Mouse (Mus musculus): ENCODE results near the gene Srsf12.

Srsf12 gene

GRCm38 (mm10) chr4:33250867-33251266, 42.1 kb downstream of the Srsf12 start:
- no peak for DNase-seq

DNA sequence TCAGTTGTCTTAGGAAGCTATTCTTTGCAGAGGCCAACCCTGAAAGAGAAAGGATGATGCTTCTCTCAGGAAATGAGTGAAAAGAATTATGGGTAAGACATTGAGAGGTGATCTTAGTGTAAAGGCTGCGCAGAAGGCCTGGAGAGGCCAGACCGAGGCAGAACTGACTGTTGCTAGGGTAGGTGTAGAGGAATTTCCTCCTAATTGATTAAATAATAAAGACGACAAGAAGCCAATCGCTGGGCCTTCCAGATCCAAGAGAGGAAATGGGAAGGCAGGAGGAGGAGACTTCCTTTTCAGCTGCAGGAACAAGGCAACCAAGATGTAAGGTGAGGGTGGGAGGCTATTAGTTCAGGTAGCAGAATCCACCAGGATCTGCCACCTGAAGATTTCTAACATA, 45.9 kb downstream of the Srsf12 start:
- DNase-seq: no peak

DNA sequence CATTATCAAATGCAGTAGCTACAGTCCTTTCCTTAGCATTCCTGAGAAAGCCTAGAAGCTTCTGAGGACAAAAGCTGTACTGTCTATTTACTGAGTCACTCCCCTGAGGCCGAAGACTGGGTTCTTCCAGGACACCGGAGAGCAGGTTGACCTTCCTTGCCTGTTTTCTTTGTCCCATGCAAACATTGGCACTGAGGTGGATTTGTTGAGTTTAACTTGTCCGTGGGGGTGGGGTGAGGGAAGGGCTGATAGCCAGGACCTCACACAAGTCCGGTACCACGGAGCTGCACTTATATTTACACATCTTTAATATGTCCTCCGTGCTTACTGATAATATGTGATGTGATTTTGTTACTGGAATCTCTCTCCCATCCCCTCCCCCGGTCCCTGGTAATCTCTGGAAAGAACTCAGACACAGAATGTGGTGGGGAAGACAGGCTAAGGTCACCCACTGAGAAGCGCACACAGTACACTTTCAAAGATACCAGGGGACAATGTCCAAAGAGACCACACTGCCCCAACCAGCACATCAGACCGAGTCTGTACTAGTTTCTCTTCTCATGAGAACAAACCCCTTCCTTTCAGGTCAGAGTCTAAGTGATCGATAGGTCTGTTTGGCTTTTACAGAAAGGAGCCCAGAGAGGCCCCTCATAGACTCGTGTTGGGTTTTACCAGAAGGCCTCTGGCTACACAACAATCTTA, 48.6 kb downstream of the Srsf12 start:
- DNase-seq: peak in 1 of 2 experiments; percentile 28

DNA sequence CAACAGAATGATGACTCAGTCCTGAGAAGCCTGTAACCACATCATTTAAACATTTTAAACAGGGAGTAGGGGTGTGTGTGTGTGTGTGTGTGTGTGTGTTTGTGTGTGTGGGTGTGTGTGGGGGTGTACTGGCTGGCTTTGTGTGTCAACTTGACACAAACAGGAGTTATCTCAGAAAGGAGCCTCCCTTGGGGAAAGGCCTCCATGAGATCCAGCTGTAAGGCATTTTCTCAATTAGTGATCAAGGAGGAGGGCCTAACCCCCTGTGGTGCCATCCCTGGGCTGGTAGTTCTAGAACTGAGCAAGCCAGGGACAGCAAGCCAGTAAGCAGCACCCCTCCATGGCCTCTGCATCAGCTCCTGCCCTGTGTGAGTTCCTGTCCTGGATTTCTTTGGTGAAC, 51.5 kb downstream of the Srsf12 start:
- no peak for DNase-seq

GRCm38 (mm10) chr4:33261311-33261753, 52.5 kb downstream of the Srsf12 start:
- DNase-seq: peak; percentile 97

DNA sequence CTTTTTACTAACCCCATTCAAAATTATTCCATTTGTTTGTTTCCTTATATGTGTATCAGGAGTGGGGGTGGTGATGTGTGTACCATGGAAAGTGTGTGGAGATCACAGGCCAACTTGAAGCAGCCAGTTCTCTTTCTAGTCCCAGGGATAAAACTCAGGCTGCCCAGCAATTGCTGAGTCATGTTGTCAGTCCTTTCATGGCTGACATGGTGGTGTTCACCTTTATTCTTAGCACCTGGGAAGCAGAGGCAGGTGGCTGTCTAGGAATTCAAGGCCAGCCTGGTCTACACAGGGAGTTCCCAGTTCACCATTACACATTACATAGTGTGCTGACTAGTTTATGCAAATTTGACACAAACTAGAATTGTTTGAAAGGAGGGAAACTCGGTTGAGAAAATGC, 54.1 kb downstream of the Srsf12 start:
- DNase-seq: no peak

DNA sequence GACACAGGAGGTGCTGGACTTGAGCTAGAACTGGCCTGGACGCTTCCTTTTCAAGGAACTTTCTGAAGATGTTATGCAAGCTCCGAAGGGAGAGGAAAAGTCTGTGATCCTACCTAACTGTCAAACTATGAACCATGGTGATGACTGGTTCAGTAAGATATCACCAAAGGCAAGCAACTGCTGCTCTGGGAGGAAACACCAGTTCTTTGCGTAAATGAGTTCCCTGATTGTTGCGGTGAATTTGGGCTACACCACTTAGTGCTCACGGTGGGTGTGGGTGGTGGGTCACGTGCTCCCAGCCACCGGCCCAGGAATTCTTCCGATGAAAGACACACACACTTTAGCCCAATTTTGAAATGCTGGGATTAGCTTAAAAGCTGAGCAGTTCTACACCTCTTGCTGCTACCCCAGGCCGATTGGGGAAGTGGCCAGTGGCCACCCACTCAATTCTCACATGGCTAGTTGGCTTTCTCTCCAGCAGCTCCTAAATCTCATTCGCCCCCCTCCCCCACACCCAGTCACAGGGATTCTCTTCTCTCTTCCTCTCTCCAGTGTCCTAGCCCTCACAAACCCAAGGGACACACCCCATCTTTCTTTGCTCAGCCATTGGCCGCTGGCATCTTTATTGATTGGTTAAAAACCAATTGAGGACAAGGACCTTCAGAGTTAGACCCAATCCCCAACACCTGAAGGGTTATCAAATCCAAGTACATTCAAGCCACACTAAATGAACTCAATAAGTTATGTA, 56.4 kb downstream of the Srsf12 start:
- no peak for DNase-seq

GRCm38 (mm10) chr4:33270386-33271314, 61.9 kb downstream of the Srsf12 start:
- DNase-seq: no peak

- DNase-seq: no peak
Observed at GRCm38 (mm10) chr4:33273437-33273836, 64.6 kb downstream of the Srsf12 start.

GRCm38 (mm10) chr4:33281891-33282685, 73.3 kb downstream of the Srsf12 start:
- peak; percentile 27 to 39 for DNase-seq

Measured in kidney, adult 8-10 months (tissue).